Mouse (Mus musculus): ENCODE data around the gene Tlr9. TPM values are rescaled to one million over a fixed set of nuclear protein-coding genes. Genes with fewer than 3 reads are reported as not detected.

Gene Tlr9
- total RNA-seq (2014; fragmentation: Nextera tagmentation) (1.7 and 2.3 TPM in 2 replicates), total RNA-seq (2017) (0.30 and 0.46 TPM in 2 replicates)

DNA sequence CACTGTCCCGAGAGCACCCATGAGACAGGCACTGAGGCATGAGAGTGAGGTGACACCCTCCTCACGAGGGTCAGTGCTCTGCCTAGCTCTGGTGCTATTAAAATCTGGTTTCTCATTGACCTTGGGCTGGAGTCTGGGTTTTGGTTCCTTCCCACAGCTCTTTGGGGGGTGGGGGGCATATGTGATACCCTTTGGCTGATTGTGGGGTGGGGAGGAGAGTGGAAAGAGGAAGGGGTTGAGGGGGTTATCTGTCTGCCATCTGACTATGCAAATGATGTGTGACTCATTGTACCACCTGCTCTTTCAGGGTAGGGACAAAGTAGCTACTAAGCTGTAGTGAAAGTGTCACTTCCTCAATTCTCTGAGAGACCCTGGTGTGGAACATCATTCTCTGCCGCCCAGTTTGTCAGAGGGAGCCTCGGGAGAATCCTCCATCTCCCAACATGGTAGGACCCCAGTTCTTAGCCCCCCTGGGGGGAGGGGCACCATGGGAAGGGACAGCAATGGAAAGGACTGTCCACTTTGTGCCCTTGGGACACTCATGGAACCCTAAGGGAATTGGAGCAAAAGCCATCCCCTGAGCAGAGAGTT lies at the start of gene Tlr9:
Gene Tlr9 (plus strand): TSS at position 338 of the 591 bp plus-strand sequence.
- peak; percentile 75 for ATAC-seq (replicated peaks; ENCODE audit: poor library complexity, severe bottlenecking)

DNA sequence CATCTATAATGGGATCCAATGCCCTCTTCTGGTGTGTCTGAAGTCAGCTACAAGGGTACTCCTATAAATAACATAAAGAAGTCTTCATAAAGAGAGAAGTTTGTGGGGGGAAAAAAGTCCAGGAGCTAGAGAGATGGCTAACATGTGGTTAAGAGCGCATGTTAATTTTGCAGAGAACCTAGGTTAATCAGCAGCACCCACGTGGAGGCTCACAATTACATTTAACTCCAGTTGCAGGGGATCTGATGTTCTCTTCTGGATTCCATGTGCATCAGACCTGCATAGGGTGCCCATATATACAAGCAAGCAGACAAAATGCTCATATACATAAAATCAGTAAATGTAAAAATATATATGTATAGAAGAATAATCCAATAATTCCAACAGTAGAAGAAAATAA lies 49.0 kb upstream of the Tlr9 start:
- no peak for ATAC-seq (replicated peaks; ENCODE audit: poor library complexity, severe bottlenecking)

DNA sequence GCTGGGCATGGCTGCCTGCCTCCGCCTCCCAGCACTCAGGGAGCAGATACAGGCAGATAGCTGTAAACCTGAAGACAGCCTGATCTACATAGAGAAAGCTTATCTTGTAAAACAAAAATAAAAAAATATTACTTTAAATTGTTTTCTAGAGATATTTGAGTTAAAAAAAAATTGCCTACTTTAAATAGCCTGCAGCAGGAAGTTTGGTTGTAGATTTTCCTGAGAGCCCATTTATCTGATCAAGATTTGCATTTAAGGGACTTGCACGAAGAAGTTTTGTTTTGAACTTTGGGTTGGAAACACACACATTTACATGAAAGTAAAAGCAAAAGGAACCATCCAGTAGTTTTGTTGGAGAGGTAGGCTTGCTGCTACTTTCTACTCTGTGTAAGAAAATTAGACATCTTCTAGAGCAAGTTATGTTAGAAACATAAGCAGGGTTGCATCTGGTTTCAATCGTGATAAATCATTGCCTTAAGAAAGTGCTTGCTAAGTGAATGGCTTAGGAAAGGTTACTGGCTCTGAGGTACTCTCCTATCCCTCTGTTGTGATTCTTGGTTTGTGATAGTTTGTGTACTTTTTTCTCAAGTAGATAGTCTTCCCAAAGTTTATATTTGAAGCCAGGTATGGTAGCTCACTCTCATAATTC lies 46.7 kb upstream of the Tlr9 start:
- ATAC-seq (replicated peaks; ENCODE audit: poor library complexity, severe bottlenecking), result no peak

DNA sequence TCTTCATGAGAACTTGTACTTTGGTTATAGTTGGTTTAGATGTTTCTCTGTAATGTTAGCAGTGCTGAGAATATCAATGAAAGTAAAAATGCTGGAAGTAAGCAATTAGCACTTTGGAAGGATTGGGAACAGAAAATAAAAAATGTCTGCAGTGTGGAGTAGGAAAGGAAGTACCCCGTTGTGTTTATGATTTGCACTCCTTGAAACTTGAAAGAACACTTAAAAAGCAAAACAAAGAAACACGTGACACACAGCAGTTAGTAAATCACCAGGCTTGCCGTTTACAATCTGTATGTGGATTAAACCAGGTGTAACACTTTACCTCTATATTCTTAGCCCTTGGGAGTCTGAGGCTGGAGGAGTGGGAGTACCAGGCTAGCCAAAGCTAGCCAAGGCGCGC lies 45.6 kb upstream of the Tlr9 start:
- ATAC-seq (replicated peaks; ENCODE audit: poor library complexity, severe bottlenecking), result no peak

DNA sequence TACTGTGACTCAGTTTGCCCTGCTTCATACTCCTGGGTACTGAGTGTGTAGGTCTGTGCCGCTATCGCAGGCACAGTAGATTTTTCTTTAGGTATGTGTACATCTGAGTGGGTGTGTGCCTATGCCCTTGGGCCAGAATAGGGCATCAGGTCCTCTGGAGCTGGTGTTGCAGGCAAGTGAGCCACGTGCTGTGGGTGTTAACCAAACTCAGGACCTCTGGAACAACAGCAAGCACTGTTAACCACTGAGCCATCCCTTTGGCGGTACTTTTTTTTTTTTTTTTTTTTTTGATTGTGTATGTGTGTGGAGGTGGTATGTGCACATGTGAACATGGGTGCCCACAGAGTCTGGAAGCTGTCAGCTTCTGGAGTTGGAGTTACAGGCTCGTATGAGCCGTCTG lies 44.6 kb upstream of the Tlr9 start:
- no peak for ATAC-seq (replicated peaks; ENCODE audit: poor library complexity, severe bottlenecking)

DNA sequence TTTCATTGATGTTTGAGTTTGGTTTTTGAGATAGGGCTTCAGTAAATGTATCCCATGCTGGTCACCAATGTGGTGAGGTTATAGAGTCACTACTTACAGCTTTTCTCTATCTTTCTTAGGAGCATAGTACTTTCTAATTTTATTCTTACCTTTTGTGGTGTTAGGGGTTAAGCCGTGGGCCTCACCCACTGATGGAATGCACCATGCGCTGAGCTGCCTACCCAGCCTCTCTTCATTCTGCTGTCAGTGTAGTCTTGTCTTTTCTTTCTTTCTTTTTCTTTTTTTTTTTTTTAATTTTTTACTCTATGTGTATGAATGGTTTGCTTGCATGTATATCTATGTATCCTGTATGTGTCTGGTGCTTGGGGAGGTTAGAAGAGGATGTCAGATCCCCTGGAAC lies 42.9 kb upstream of the Tlr9 start:
- ATAC-seq (replicated peaks; ENCODE audit: poor library complexity, severe bottlenecking), result no peak

DNA sequence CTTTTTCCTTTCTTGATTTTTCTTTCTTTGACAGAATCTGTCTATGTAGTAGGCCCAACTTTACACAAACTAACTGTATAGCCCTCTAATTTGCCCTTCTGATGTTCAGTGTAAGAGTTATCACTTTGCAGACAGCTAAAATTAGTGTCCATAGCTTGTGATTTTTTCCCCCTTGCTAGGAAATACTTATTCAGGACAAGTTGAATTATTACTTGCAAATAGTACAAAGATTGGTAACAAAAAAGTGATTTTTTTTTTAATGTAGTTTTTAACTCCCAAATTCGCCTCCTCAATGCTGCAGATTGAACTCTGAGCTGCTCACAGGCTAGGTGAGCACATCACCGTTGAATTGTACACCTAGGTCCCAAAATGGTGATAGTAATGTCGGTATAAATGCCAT lies 42.4 kb upstream of the Tlr9 start:
- ATAC-seq (replicated peaks; ENCODE audit: poor library complexity, severe bottlenecking), result no peak

DNA sequence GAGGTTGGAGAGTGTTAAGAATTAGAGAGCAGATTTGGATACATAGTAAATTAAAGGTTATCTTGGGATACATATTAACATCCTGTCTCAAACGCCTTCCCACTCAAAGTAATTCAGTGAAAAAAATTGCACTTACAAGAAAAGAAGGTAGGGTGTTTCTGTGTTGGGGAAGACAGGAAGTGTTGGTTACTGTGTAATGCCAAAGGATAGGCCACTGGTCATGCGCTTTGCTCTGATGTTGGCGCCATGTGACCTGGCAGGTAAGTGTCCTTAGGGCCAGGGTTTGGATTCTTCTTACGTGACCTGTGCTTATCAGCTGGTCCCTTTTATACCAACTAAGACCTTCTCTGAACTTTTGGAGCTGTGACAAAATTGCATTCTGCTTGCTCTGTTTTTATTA lies 40.3 kb upstream of the Tlr9 start:
- no peak for ATAC-seq (replicated peaks; ENCODE audit: poor library complexity, severe bottlenecking)

DNA sequence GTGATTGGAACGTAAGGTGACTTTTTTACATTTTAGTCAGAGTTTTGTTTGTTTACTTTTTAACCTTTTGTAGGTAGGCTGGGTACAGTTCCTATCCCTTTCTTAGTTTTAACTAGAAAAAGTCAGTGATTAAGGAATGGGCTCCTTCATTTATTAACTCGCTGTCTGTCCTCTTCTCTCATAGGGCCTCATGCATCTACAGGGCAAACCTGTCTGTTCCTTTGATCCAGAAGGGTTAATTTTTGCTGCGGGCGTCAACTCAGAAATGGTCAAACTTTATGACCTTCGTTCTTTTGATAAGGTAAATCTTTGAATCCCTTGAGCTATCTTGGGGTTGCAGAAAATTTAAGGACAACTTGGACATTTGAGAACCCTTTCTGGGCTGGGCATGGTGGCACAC lies 38.4 kb upstream of the Tlr9 start:
- ATAC-seq (replicated peaks; ENCODE audit: poor library complexity, severe bottlenecking), result no peak

DNA sequence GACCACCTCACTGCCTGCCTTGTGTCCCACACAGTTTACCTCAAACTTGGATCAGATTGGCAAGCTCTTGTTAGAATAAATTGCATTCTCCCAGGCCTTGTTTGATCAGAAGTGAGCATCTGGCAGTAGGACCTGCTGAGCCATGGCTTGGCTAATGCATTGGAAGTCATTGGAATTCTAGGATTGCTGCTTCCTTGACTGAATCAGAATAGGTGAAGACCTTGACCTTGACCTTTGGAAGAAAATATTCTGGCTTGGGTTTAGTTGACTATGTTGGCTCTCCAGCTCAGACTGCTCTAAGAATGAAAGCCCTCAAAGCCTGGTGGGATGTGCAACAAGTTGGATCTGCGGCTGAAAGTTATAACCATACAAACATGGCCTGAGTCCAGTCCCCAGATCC lies 31.0 kb upstream of the Tlr9 start:
- ATAC-seq (replicated peaks; ENCODE audit: poor library complexity, severe bottlenecking), result no peak

DNA sequence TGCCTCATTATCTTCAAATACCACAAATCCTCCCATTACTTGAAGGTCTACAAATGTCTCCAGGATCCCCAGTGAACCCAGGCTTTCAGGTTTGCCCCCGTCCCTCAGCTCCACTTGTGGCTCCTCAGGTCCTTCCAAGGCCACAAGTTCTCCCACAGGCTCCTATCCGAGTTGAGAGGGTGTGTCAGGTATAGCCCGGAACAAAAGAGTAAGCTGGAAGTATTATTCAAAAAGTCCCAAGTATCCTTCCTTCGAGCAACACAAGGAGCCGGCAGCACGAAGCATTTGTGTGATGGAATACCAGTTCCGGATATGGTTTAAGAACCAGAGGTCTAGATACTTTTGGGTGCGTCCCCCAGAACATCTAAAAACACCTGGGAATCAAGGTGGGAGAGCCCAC lies 30.4 kb upstream of the Tlr9 start:
- ATAC-seq (replicated peaks; ENCODE audit: poor library complexity, severe bottlenecking), result no peak

DNA sequence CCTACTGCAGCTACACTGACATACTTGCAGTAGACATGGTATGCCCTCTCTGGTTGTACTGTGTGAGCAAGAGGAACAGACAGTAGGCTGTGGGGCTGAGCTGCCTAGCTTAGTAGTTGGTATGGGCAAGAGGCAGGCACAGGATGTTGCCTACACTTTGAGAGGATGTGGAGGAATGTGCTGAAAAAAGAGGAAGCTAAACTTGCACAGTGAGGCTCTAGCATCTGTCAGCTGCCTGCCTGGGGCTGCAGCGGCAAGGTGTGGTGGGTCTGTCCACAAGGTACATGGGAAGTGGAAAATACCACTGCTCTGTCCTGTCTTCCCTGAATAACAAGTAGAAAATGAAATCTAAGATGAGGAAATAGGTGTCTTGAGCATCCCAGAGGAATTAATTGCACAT lies 29.4 kb upstream of the Tlr9 start:
- peak; percentile 91 for ATAC-seq (replicated peaks; ENCODE audit: poor library complexity, severe bottlenecking)

DNA sequence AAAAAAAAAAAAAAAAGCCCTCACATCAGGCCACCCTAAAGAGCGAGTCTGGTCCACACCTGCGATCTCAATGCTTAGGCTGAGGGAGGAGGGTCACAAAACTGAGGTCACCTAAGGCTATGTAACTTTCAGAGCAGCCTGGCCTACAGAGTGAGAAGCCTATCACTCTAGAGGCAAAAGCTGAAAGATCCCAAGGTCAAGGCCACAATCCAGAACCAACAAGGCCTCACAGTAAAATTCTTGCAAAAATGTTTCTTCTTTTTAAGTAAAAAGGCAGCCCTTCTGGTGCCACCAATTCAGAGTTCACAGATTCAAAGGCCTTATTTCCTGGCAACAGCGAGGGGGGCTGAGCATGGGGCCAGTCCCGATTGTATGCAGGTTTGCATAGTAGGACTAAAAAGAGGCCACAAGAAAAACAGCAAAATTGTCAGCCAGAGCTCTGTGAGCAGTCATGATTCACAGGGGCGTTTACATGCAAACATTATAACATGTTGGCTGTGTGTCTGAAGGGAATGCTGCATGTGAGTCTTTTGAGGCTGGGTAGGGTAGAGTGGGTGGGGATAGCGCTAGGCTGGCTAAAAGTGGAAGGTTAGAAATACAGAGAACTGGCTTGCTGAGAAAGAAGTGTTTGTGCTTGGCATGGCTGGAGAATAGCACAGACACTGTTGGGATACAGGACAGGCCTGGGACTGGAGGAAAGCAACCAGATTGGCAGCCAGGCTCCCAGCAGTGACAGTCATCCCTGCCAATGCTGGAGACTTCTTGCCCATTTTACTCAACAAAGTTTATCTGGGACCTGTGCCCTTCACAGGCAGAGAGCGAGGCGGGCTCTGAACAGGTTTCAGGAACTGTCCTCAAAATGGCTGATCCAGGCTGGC lies 28.2 kb upstream of the Tlr9 start:
- no peak for ATAC-seq (replicated peaks; ENCODE audit: poor library complexity, severe bottlenecking)

DNA sequence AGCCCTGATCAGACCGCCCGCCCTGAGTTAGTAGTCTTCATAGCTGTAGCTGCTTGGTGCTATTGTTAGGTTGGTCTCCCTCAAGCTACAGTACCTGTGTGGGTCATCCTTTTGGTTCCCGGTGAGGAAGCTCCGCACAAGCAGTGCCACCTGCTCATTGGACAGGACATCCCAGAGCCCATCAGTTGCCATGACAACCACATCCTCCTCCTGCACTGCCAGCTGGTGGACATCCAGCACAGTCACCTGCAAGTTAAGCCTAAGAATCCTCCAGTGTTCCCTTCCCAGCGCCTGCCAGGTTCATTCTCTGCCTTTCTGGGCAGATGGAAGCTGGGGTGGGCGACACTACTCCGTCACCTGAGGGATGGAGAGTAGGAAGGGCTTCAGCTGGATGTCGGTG lies 26.7 kb upstream of the Tlr9 start:
- ATAC-seq (replicated peaks; ENCODE audit: poor library complexity, severe bottlenecking), result no peak

DNA sequence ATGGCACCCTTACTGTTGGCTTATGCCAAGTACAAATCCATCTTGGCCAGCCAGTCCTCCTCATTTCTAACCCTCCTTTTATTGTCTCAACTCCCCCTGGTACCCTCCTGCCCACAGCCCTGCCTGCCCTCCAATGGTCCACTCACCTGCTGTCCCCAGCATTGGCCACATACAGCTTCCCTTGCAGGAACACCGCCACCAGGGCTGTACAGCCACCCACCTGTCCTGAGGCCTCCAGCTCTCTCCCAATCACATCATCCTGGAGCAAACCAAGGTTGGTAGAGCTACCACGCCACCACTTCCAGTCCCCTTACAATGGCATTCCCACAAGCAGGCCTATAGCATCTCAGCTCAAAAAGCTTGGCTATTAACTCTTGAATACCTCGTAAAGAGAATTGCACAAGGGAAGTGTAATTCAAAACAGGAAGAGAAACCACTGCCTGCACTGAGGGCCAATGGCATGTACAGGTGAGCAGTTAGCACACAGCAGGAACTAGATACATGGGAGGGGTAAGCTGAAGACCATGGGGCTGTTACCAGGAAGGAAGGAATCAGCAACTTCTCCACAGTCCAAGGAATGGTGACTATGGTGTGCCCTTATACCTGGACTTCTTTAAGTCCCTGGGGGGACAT lies 25.2 kb upstream of the Tlr9 start:
- ATAC-seq (replicated peaks; ENCODE audit: poor library complexity, severe bottlenecking), result peak; percentile 20

DNA sequence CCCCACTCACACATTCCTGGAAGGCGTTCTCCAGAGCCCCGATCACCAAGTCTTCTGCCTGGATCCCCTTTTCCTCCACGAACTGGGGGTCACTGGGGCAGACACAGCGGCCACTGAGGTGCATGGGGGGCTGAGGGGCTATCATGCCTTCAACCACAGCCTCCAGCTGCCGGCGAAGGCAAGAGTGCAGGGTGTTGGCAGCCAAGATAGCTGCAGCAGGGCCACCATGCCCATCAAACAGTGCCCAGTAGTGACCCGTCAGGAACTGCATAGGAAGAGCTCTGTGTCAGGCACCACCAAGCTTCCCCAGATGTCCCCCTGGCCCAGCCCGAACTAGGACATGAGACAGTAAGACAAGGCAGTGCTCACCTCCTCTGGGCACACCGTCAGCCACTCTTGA lies 24.7 kb upstream of the Tlr9 start:
- no peak for ATAC-seq (replicated peaks; ENCODE audit: poor library complexity, severe bottlenecking)

DNA sequence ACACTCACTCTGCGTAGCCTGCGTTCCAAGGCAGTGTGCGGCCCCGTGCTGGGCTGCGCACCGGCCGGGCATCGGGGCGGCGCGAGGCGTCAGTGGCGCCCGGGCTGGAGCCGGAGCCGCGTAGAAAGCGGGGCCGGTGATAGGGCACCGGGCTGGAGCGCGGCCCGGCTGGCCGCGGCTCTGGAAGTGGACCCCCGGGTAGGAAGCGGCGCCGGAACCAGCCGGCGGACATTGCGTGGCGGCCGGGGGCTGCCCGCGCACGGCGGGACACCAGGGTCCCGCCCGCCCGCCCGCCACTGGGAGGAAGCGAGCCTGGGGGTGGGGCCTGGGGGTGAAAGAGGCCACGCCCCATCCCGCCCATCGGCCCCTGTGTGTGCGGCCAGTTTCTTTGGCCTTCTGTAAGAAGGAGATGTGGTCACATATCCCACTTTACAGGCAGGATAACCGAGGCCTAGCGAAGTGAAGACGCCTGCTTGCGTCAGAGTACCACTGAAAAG lies 23.4 kb upstream of the Tlr9 start:
- peak; percentile 45 for ATAC-seq (replicated peaks; ENCODE audit: poor library complexity, severe bottlenecking)

DNA sequence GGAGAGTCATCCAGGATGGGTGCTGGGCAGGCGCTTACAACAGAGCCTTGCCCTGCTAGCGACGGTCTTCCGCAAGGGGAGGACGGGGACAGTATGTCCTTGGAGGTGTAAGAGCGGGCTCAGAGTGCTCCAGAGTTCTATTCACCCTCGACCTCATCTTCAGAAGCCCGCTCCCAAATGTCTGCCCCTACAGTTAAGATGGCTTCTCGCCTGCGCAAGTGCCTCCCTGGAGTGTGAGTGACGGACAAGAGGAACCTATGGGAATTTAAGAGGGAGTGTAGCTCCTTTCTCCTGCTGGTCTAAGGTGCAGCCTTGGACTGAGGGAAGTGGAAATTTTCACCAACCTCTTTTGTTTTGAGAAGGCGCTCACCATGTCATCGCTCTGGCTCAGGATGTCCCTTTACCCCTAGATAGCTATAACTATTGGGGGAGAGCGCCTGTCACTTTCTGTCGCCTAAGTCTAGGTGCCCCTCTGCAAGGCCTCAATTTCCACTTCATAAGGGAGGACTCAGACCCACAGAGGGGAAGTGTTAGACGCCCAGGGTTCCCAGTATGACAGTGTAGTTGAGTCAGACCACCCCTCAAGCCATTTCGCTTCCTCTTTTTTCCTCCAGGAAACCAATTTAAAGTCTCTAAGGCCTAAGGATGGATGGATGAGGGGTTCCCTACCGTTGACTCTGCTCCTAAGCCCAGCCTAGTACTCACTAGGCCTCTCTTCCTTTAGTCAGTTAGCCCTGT lies 22.7 kb upstream of the Tlr9 start, which contains the start of gene Ppm1m:
Gene Ppm1m (minus strand): TSS at position 212 of the 738 bp plus-strand sequence.
- ATAC-seq (replicated peaks; ENCODE audit: poor library complexity, severe bottlenecking), result peak; percentile 43

DNA sequence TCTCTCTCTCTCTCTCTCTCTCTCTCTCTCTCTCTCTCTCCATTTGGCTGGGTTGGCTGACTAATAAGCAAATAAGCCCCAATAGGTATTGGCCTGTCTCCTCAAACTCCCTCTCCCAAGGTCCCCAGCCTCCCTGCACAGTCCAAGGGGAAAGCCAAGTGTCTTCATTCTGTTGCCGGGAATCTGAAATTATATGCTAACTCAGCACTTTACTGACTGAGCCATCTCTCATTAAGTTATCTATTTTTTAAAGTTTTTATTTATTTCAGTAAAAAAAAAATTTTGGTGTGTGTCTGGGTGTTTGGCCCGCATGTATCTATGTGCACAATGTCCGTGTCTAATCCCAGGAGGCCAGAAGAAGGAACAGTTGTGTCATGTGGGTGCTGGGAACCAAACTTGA lies 20.5 kb upstream of the Tlr9 start:
- no peak for ATAC-seq (replicated peaks; ENCODE audit: poor library complexity, severe bottlenecking)

All from granulocyte monocyte progenitor cell, adult 5-6 weeks (primary cell).